Mouse (Mus musculus) neural tube, embryonic 14.5 days (tissue): ENCODE results near the gene Gm3278. TPM values are rescaled to one million over a fixed set of nuclear protein-coding genes. Genes with fewer than 3 reads are reported as not detected.
"Not testable (repeated sequence)": the region's sequence is repeated elsewhere in the genome, so short reads cannot be mapped to it uniquely, and the experiment has no call there.

Experiments
- ATAC-seq: fragments of 200-750 bp; cut with Nextera tagmentation; 2 replicates; pipeline ENCODE4 v1.8.0; 2017; ENCODE audit warnings: low read depth, mild to moderate bottlenecking, moderate TSS enrichment, moderate library complexity
- H3K27ac ChIP-seq: fragments of 300-500 bp; sonication (generic); 2 replicates; pipeline ENCODE4 v1.5.1; 2014; ENCODE audit warnings: low read depth, mild to moderate bottlenecking, control low read depth, low read length, moderate library complexity, mixed read lengths
- H3K27me3 ChIP-seq: fragments of 300-500 bp; sonication (generic); 2 replicates; pipeline ENCODE4 v1.6.1; 2014; ENCODE audit warnings: low read length; ENCODE audit not compliant: control insufficient read depth, insufficient read depth
- H3K36me3 ChIP-seq: fragments of 300-500 bp; sonication (generic); 2 replicates; pipeline ENCODE4 v1.6.1; 2014; ENCODE audit warnings: low read length, mixed read lengths; ENCODE audit not compliant: control insufficient read depth, insufficient read depth
- H3K4me1 ChIP-seq: fragments of 300-500 bp; sonication (generic); 2 replicates; pipeline ENCODE4 v1.6.1; 2014; ENCODE audit warnings: low read length; ENCODE audit not compliant: control insufficient read depth, insufficient read depth
- H3K4me2 ChIP-seq: fragments of 300-500 bp; sonication (generic); 2 replicates; pipeline ENCODE4 v1.6.1; 2014; ENCODE audit warnings: mild to moderate bottlenecking, low read depth, low read length, control low read depth
- H3K4me3 ChIP-seq: fragments of 300-500 bp; sonication (generic); 2 replicates; pipeline ENCODE4 v1.5.1; 2014; ENCODE audit warnings: low read depth, low read length, control low read depth, mixed read lengths
- H3K9ac ChIP-seq: fragments of 300-500 bp; sonication (generic); replicated peaks from 2 replicates; pipeline ENCODE4 v1.6.1; 2014; ENCODE audit warnings: low read depth, mild to moderate bottlenecking, control low read depth, low read length, mixed read lengths
- H3K9me3 ChIP-seq: fragments of 300-500 bp; sonication (generic); 2 replicates; pipeline ENCODE4 v1.6.1; 2016; ENCODE audit warnings: low read length; ENCODE audit not compliant: control insufficient read depth
- WGBS: fragments of 180-500 bp; shearing (Covaris S2); extraction: QIAGEN DNeasy Blood & Tissue Kit; methylation state at CpG from one replicate; pipeline ENCODE4 v1.1.7; 2014; 5-methylcytosine and 5-hydroxymethylcytosine counted together
- polyA plus RNA-seq: library from polyadenylated mRNA; unstranded; fragments of >200 nt; fragmentation: Nextera tagmentation; extraction: Ambion mirVana; gene quantifications from 2 replicates; pipeline ENCODE4 v1.2.1, GENCODE M21; 2014

Gm3278 gene
- polyA plus RNA-seq, result not detected in 2 replicates

DNA sequence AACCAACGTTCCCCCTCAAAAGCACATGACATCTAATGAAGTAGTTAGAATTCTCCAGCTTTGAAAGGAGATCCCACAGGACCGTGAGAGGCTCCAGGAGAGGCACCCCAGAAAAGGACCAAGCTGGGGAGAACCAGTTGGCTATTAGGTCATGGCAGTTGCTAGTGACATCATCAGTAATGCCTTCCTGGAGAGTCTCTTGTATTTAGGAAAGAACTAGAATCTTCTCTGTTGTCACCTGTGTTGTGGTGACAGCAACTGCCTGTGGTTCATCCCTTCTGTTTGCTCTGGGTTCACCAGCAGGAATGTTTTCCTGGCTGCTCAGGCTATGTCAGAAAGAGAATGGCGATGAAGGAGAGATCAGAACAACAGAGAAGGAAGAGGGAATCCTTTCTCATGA, at the start of gene Gm3278:
TSS of gene Gm3278 (plus strand) at position 301 of the 400 bp plus-strand sequence.
- not testable (repeated sequence) for H3K4me1 ChIP-seq, H3K4me2 ChIP-seq, H3K9me3 ChIP-seq, H3K4me3 ChIP-seq, H3K36me3 ChIP-seq, ATAC-seq, H3K27ac ChIP-seq, H3K27me3 ChIP-seq, H3K9ac ChIP-seq
- 50% methylated on average over 1 of the region's 3 CpGs for WGBS

DNA sequence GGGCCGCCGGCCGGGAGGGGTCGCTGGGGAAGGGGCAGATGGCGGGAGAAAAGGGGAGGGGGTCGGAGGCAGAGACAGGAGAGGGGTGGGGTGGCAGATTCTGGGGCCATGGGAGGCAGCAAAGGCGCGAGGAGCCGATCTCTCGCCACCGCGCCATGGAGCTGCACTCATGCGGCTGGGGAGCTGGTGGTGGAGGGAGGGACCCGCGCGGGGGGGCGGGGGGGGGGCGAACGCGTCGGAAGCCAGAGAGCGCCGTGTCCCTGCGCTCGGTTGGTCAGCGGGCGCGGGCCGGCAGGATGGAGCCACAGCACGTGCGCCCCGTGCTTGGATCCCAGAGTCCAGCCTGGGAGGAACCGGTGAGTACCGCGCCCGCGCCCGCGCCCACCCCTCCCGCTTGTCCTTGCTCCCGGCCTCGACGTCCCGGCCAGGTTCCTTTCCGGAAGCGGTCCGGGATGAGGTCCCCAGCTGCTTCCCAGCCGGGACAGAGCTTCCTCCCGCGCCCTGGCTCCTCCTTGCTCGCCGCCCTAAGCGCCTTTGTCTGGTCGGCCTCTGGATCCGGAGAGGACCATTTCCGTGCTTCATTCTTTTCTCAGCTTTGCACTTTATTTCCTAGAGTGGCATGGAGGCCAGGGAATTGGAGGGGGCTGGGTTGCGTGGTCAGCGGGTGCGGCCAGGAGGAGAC, 36.8 kb upstream of the Gm3278 start, which contains the start of gene Gm3264:
TSS of gene Gm3264 (plus strand) at position 278 of the 682 bp plus-strand sequence.
- not testable (repeated sequence) for H3K9me3 ChIP-seq, H3K27me3 ChIP-seq, H3K4me1 ChIP-seq, ATAC-seq, H3K27ac ChIP-seq, H3K36me3 ChIP-seq
- Histone ChIP-seq H3K9ac (0 out of 2 replicates have a peak within 1 kb of the TSS, but pooled peaks have one; percentile 28), H3K4me2 (peak within 1 kb of the TSS; percentile 35; the same call in 1 of the 2 replicates), H3K4me3 (peak within 1 kb of the TSS; percentile 31)
- 5% methylated on average over 23 of the region's 59 CpGs for WGBS

Other genes starting within 250 kb of the Gm3278 start
- gene Gm3239, start 228.2 kb upstream of the Gm3278 start, polyA plus RNA-seq, result 0.89 and 2.1 TPM in 2 replicates
- gene Gm7876, start 183.2 kb upstream of the Gm3278 start, polyA plus RNA-seq, result not detected in 2 replicates
- 4.4 and 5.3 TPM in 2 replicates for gene Gm3252, start 165.6 kb upstream of the Gm3278 start, polyA plus RNA-seq
- not detected in 2 replicates for gene Gm9602, start 116.1 kb upstream of the Gm3278 start, polyA plus RNA-seq
- gene Gm3269, start 54.3 kb upstream of the Gm3278 start, polyA plus RNA-seq, result not detected in 2 replicates
- 2.9 and 4.3 TPM in 2 replicates for gene Gm3264, start 36.8 kb upstream of the Gm3278 start, polyA plus RNA-seq
- gene Gm8297, start 91.5 kb downstream of the Gm3278 start, polyA plus RNA-seq, result not detected in 2 replicates
- 1.2 TPM in 1 of 2 replicates, not detected in the other for gene Gm3298, start 123.5 kb downstream of the Gm3278 start, polyA plus RNA-seq
- gene 4930555G01Rik, start 158.2 kb downstream of the Gm3278 start, polyA plus RNA-seq, result not detected in 2 replicates
- gene Gm8281, start 178.6 kb downstream of the Gm3278 start, polyA plus RNA-seq, result 13.4 and 14.5 TPM in 2 replicates
- gene Gm8279, start 239.1 kb downstream of the Gm3278 start, polyA plus RNA-seq, result not detected in 2 replicates